26 mouse cellular contexts compared by ENCODE assay signal in the genomic region with DNA sequence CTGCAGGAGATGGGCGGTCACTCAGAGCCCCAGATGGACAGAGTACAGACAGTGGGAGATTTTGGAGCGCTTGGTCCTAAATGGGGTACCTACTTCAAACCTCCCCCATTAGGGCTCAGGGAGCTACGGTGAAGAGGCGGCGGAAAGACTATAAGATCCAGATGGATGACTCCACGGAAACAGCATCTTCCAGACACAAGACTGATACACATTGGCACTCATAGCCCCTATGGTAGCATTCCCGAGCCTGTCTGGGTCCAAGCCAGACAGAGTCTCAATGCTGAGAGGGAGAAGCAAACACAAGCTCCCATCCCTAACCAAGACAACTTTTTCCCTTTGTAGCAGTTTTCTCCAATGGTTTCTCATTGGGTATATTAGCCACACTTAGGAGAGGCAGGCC.
"Had no signal": no experiment of that assay in that cellular context is flagged by ENCODE, and none has a peak within 500 bp of the region (broad histone marks: within the 10 kb centered on the region; RNA-seq: fewer than 3 reads in every experiment).

No protein-coding gene starts in this region.

- DNase-seq: kidney, postnatal 10 days; kidney, postnatal 36 days; layer of hippocampus, postnatal 36 days; liver; lung, adult 18-20 months; lung, postnatal 10 days; lung, postnatal 36 days; midbrain, embryonic 14.5 days; right cerebral cortex, adult 18-20 months; right cerebral cortex, postnatal 14 days; right cerebral cortex, postnatal 4 days; thymus, adult 2 months; thymus, postnatal 14 days; thymus, postnatal 4 days had no signal

- H3K27ac ChIP-seq: kidney, embryonic 15.5 days; left cerebral cortex, adult 2 months; limb, embryonic 10.5 days; limb, embryonic 13.5 days; liver, embryonic 12.5 days; liver, embryonic 15.5 days; lung, embryonic 15.5 days; midbrain, embryonic 10.5 days; neural tube, embryonic 12.5 days; neural tube, embryonic 15.5 days; stomach, postnatal 0 days had no signal

- H3K36me3 ChIP-seq: kidney, embryonic 15.5 days; limb, embryonic 10.5 days; limb, embryonic 13.5 days; liver, embryonic 12.5 days; liver, embryonic 15.5 days; lung, embryonic 15.5 days; midbrain, embryonic 10.5 days; neural tube, embryonic 12.5 days; neural tube, embryonic 15.5 days had no signal

- H3K4me3 ChIP-seq: kidney, embryonic 15.5 days; left cerebral cortex, adult 2 months; limb, embryonic 10.5 days; limb, embryonic 13.5 days; liver, embryonic 12.5 days; liver, embryonic 15.5 days; lung, embryonic 15.5 days; megakaryocyte, embryonic 14.5 days; midbrain, embryonic 10.5 days; neural tube, embryonic 12.5 days; neural tube, embryonic 15.5 days had no signal

- H3K4me1 ChIP-seq: liver, embryonic 12.5 days; liver, embryonic 15.5 days; megakaryocyte, embryonic 14.5 days; neural tube, embryonic 12.5 days had no signal

- H3K9me3 ChIP-seq: kidney, embryonic 15.5 days; limb, embryonic 10.5 days; limb, embryonic 13.5 days; liver, embryonic 12.5 days; liver, embryonic 15.5 days; lung, embryonic 15.5 days; megakaryocyte, embryonic 14.5 days; midbrain, embryonic 10.5 days; neural tube, embryonic 12.5 days; neural tube, embryonic 15.5 days had no signal

- H3K27me3 ChIP-seq: kidney, embryonic 15.5 days; limb, embryonic 13.5 days; liver, embryonic 12.5 days; liver, embryonic 15.5 days; lung, embryonic 15.5 days; neural tube, embryonic 12.5 days; neural tube, embryonic 15.5 days had no signal

- ATAC-seq: liver, embryonic 12.5 days had no signal

- H3K9ac ChIP-seq: kidney, embryonic 15.5 days; limb, embryonic 13.5 days; liver, embryonic 12.5 days; liver, embryonic 15.5 days; lung, embryonic 15.5 days; neural tube, embryonic 12.5 days; neural tube, embryonic 15.5 days had no signal

- H3K4me2 ChIP-seq: kidney, embryonic 15.5 days; limb, embryonic 13.5 days; liver, embryonic 12.5 days; liver, embryonic 15.5 days; lung, embryonic 15.5 days; neural tube, embryonic 12.5 days; neural tube, embryonic 15.5 days had no signal
